Mouse (Mus musculus) CD4-positive, CD25-positive, alpha-beta regulatory T cell, adult 4 months (primary cell): ENCODE measurements around the gene Bak1. TPM values are rescaled to one million over a fixed set of nuclear protein-coding genes. Genes with fewer than 3 reads are reported as not detected.
"Not testable (repeated sequence)": the region's sequence is repeated elsewhere in the genome, so short reads cannot be mapped to it uniquely, and the experiment has no call there.

Experiments
- ATAC-seq: one replicate; pipeline ENCODE4 v1.8.0; 2017
- polyA plus RNA-seq, 2 experiments: library from polyadenylated mRNA; unstranded; fragments of 100-300 nt; shearing (Covaris generic); gene quantifications; one replicate each; pipeline ENCODE4 v1.2.1; 2017

Bak1 gene
- polyA plus RNA-seq, 2 experiments from 2014 or later, result 3.2 to 4.8 TPM

- ATAC-seq, result not testable (repeated sequence)
Measured at GRCm38 (mm10) chr17:26977354-26977753, 51.5 kb downstream of the Bak1 start.

- ATAC-seq, result no peak
Measured at GRCm38 (mm10) chr17:26975415-26975814, 53.4 kb downstream of the Bak1 start.

DNA sequence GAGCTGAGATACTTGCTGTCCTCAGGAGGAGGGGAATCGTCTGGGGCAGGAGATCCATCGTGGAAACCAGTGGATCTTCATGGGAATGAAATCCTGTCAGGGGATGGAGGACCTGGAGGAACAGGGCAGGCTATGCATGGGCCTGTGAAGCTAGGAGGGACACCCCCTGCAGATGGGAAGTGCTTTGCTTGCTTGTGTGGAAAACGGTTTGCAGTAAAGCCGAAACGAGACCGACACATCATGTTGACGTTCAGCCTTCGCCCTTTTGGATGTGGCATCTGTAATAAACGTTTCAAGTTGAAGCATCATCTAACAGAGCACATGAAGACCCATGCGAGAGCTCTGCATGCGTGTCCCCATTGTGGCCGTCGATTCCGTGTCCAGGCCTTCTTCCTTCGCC is 54.3 kb downstream of the Bak1 start:
- no peak for ATAC-seq

DNA sequence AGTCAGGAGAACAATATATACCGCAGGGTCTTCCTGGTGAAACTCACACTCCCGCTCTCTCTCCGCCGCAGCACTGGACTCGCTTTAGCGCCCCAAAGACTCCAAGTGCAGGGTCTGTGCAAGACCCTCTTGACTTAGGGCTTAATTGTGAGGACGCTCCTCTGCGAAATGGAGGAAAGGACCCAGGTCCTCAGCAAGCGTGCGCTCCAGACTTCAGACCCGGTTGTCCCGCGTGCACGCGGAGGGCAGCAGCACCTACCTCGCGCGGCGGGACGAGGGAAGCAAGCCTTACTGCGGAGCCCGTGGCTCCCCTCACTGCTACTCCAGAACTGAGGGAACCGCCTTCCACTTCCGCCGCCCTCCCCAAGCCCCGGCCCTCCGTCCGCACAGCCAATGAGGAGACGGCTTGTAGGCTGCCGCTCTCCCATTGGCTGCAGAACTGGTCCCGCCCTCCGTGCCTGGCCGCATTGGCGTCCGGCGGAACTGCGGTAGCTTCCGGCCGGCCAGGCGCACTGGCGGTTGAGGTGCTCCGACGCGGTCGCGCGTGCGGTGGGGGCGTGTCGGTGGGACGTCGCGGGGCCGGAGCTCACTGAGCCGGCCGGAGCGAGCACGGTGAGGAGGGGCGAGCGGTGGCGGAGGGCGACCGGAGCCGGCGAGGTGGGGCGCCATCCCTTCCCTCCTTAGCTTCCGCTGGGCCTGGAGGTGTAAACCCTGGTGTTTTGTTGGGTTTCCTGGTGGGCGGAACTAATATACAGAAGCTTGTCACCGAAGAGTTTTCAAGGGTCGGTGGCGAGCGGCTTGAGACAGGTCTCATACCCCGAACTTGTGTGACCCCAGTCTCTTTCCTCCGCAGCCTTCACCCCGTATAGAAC is 55.9 kb downstream of the Bak1 start, which contains the start of gene Zbtb9:
Gene Zbtb9, plus strand, starts transcription at position 465 of the 872 bp plus-strand sequence.
- ATAC-seq, result peak; percentile 100

DNA sequence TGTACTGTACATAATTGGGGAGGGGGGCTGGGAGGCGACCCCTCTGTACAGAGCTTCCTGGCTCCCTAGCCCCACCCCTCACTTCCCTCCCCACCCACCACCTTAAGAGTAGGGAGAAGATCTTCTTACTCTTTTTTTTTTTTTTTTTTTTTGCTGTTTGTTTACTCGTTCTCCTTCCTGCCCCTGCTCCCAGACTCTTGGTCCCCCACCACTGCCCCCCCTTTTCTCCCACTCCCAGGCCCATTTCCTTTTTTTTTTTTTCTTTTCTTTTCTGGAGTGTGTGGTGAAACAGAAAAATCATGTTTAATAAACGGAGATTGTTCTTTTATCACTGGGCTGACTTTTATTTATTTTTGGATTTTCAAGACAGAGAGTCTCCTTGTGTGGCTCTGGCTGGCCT is 56.7 kb downstream of the Bak1 start:
- ATAC-seq, result no peak

DNA sequence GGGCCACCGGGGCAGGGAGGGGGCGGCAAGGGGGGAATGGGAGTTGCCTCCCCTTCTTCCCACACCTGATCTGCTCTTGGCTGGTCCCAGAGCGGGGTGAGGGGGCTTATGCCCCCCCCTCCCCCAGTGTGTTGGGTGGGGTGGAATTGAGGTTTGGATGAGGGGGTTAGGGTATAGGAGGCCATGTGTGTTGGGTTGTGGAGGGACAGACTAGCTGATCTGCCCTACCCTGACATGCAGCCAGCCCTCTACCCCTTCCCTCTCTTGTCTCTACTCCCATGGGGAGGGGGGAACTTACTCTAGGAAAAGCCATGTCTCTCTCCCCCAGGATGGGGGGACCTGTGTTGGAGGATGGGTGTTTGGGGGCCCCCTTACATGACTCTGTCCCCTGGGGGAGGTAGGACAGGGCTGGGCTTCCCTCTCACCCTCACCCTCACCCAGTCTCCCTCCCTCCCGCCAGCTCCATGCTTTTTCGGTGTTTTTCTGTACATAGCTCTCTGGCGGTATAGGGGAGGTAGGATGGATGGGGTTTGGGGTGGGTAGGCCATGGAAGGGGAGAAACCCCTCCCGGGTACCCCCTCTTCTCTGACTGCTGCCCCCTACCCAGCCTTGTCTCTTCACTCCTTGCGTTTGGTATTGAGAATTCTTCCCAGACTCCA is 57.4 kb downstream of the Bak1 start:
- no peak for ATAC-seq

DNA sequence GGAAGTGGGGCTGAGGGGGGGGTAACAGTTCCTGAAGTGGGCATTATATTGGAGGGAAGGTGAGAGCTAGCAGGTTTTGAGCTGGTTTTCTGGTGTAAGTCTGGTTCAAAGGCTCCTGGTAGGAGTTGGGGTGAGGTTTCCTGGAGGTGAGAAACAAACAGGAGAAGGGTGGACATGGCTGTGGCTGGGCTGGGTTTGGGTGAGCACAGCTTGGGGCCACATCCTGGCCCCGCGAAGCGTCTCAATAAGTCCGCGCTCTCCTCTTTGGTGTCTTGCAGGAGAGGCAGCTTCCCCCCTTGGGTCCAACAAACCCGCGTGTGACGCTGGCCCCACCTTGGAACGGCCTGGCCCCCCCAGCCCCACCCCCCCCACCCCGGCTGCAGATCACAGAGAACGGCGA is 58.6 kb downstream of the Bak1 start:
- no peak for ATAC-seq

Other genes with a start within 250 kb of the Bak1 start
- 10 to 100 TPM; 26.9 to 40.0 TPM for gene Bnip1, start 247.9 kb downstream of the Bak1 start, polyA plus RNA-seq
- gene Nkx2-5, start 184.0 kb downstream of the Bak1 start, polyA plus RNA-seq, result not detected
- gene Kifc5b, start 111.9 kb downstream of the Bak1 start, polyA plus RNA-seq, result 1 to 10 TPM; 1.4 to 3.3 TPM
- gene Phf1, start 96.0 kb downstream of the Bak1 start, polyA plus RNA-seq, result 10 to 100 TPM; 11.1 to 12.1 TPM
- 100 to 1,000 TPM; 153 to 166 TPM for gene Cuta, start 89.4 kb downstream of the Bak1 start, polyA plus RNA-seq
- gene Syngap1, start 87.8 kb downstream of the Bak1 start, polyA plus RNA-seq, result not detected
- gene Zbtb9, start 55.8 kb downstream of the Bak1 start, polyA plus RNA-seq, result 10 to 100 TPM; 11.5 to 15.6 TPM
- 1 to 10 TPM; 8.2 to 8.6 TPM for gene Itpr3, start 28.3 kb upstream of the Bak1 start, polyA plus RNA-seq
- 100 to 1,000 TPM; 110 to 129 TPM for gene Uqcc2, start 104.9 kb upstream of the Bak1 start, polyA plus RNA-seq
- not detected for gene Ip6k3, start 138.8 kb upstream of the Bak1 start, polyA plus RNA-seq
- gene Lemd2, start 175.5 kb upstream of the Bak1 start, polyA plus RNA-seq, result 10 to 100 TPM; 10.7 to 11.4 TPM